Mouse (Mus musculus): Measurements from ENCODE around the gene Hspb3. TPM values are rescaled to one million over a fixed set of nuclear protein-coding genes. Genes with fewer than 3 reads are reported as not detected.

The Hspb3 gene
- polyA plus RNA-seq, 1 experiment from 2014 or later, result not detected

DNA sequence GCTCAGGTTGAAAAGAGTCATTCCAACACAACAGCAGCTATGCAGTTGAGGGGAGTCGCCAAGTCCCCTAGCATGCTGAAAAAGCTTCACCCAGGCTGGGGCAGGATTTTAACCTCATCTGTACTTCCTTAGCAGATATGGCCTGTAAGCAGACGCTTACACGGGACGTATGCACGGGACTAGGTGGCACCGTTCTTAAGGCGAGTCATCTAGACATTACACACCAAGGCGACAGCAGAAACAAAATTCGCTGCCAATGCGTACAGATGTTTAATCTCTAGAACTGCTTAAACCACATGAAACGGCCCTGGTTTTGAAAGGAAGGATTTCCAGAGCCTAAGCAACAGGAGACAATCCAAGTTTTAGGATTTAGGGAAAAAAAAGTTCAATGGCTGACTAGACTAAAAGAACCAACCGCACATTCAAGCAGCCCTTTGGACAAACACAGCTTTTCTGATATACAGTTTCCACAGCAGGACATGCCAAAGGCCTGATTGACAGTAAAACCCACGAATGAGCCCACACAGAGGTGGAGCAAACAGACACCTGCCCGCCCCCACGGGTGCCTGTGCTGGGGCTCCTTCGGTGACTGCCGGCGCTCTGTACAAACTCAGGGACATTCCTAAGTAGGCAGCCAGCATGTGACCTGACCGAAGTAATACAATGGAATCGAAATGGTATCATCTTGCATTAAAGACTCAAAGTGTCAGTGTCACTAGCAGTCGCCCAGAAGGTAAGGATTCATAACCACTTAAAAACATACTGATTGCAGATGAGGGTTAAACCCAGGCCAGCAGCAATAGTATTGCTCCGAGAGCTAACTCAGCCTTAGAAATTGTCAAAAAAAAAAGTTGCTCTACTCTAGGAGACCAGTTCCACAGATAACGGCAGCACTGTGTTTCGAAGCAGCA lies 48.6 kb downstream of the Hspb3 start:
- H3K4me2 ChIP-seq (ENCODE audit: low read length), result peak overlapping the region; percentile 75
- no peaks in the 10 kb centered on the region for H3K9me3 ChIP-seq (replicated peaks; ENCODE audit: control insufficient read depth, low read length, poor library complexity, severe bottlenecking)
- H3K36me3 ChIP-seq (ENCODE audit: control insufficient read depth, insufficient read depth, low read length), result 0 out of 2 replicates have a peak, but pooled peaks cover 2% of the 10 kb centered on the region
- no peak overlapping the region; the same call in 1 of the 2 replicates for H3K27ac ChIP-seq (ENCODE audit: low read length)
- no peak for ATAC-seq
- peaks cover 59% of the 10 kb centered on the region for H3K4me1 ChIP-seq (ENCODE audit: control insufficient read depth, insufficient read depth, low read length)
- peak overlapping the region; percentile 90 for H3K9ac ChIP-seq (ENCODE audit: low read depth, low read length)
- 10% methylated on average over 24 of the region's 24 CpGs for WGBS
- peak overlapping the region; percentile 86 for H3K4me3 ChIP-seq (ENCODE audit: low read depth, low read length)
- no peaks in the 10 kb centered on the region for H3K27me3 ChIP-seq (ENCODE audit: control insufficient read depth, insufficient read depth, low read depth, low read length)

DNA sequence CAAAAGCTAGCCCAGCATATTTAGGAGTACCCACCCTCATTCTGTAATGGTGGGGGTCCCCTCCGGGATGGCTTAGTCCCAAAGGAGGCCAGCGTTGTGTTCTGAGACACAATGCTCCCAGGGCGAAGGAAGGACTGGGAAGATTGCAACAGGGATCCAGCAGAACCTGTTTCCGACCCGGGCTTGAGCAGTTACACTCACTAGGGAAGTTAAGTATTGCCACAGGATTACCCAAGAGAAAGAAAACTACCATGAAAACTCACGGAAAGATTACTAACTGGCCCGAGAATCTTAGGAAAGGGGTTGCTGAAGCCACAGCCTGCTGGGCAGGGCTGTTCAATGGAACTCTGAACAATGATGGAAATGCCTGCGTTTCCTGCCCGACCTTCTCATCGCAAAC lies 49.6 kb downstream of the Hspb3 start:
- no peaks in the 10 kb centered on the region for H3K27me3 ChIP-seq (ENCODE audit: control insufficient read depth, insufficient read depth, low read depth, low read length)
- H3K27ac ChIP-seq (ENCODE audit: low read length), result no peak overlapping the region
- H3K9me3 ChIP-seq (replicated peaks; ENCODE audit: control insufficient read depth, low read length, poor library complexity, severe bottlenecking), result no peaks in the 10 kb centered on the region
- whole genome bisulfite sequencing, result 25% methylated on average over 10 of the region's 10 CpGs
- H3K4me2 ChIP-seq (ENCODE audit: low read length), result peak overlapping the region; percentile 75
- ATAC-seq, result no peak
- H3K4me1 ChIP-seq (ENCODE audit: control insufficient read depth, insufficient read depth, low read length), result peaks cover 59% of the 10 kb centered on the region
- H3K9ac ChIP-seq (ENCODE audit: low read depth, low read length), result no peak overlapping the region
- 0 out of 2 replicates have a peak, but pooled peaks cover 2% of the 10 kb centered on the region for H3K36me3 ChIP-seq (ENCODE audit: control insufficient read depth, insufficient read depth, low read length)
- H3K4me3 ChIP-seq (ENCODE audit: low read depth, low read length), result peak overlapping the region; percentile 86; the same call in 1 of the 2 replicates

DNA sequence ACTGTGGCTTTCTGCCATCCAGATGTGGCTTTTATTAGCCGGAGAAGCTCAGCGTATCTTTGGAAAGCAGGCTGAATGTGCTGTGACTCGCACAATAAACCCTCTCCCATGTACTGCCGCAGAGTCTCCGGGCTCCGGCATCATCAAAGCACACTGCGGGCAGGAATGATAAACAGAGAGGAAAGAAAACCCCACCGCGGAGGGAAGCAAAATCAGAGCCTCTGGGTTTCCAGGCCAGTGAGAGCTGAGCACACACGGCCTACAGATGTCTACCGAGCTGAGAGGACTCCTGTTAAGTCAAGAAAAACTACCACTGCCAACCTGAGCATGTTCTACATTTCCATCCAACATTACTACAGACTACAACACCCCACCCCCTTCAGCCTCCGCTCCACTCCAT lies 50.1 kb downstream of the Hspb3 start:
- Histone ChIP-seq H3K9me3 (replicated peaks; ENCODE audit: control insufficient read depth, low read length, poor library complexity, severe bottlenecking) (no peaks in the 10 kb centered on the region), H3K4me2 (ENCODE audit: low read length) (peak overlapping the region; percentile 75), H3K27ac (ENCODE audit: low read length) (no peak overlapping the region), H3K4me3 (ENCODE audit: low read depth, low read length) (peak overlapping the region; percentile 12; the same call in 1 of the 2 replicates), H3K36me3 (ENCODE audit: control insufficient read depth, insufficient read depth, low read length) (0 out of 2 replicates have a peak, but pooled peaks cover 2% of the 10 kb centered on the region), H3K4me1 (ENCODE audit: control insufficient read depth, insufficient read depth, low read length) (peaks cover 59% of the 10 kb centered on the region), H3K9ac (ENCODE audit: low read depth, low read length) (no peak overlapping the region), H3K27me3 (ENCODE audit: control insufficient read depth, insufficient read depth, low read depth, low read length) (no peaks in the 10 kb centered on the region)
- WGBS, result 29% methylated on average over 12 of the region's 12 CpGs
- ATAC-seq, result no peak

Other genes starting within 250 kb of the Hspb3 start
- 6.5 and 7.5 TPM in 2 replicates for gene Snx18, start 45.1 kb downstream of the Hspb3 start, polyA plus RNA-seq (2015; fragmentation: Nextera tagmentation; extraction: Ambion mirVana)
- gene Arl15, start 130.8 kb upstream of the Hspb3 start, polyA plus RNA-seq (2015; fragmentation: Nextera tagmentation; extraction: Ambion mirVana), result 17.4 and 18.7 TPM in 2 replicates